Mouse (Mus musculus): ENCODE data around the gene Mnt. TPM values are rescaled to one million over a fixed set of nuclear protein-coding genes. Genes with fewer than 3 reads are reported as not detected.

Gene Mnt
- polyA plus RNA-seq (2012), result 132 and 166 TPM in 2 replicates

- TF ChIP-seq GATA1 (IDR thresholded peaks at IDR 0.05; ENCODE audit: low read length), result no peak
Observed at GRCm38 (mm10) chr11:74830256-74831161, at the start of gene Mnt. Gene Mnt, plus strand, starts transcription at chr11:74830920.

DNA sequence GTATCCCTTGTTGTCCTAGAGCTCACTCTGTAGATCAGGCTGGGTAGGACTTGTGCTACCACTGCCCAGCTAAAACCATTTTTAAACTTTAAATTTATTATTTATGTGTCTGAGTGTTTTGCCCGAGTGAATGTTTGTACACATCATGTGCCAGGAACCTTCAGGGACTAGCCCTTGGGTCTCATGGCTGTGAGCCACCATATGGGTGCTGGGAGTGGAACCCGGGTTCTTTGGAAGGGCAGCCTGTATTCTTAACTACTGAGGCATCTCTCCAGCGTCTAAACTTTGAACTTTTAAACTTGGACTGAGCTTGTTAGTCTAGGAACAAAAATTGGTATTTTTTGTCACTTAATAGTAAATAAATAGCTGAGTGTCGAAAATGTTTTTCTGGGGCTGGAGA is 37.8 kb upstream of the Mnt start:
- no peak for TF ChIP-seq GATA1 (IDR thresholded peaks at IDR 0.05; ENCODE audit: low read length)

DNA sequence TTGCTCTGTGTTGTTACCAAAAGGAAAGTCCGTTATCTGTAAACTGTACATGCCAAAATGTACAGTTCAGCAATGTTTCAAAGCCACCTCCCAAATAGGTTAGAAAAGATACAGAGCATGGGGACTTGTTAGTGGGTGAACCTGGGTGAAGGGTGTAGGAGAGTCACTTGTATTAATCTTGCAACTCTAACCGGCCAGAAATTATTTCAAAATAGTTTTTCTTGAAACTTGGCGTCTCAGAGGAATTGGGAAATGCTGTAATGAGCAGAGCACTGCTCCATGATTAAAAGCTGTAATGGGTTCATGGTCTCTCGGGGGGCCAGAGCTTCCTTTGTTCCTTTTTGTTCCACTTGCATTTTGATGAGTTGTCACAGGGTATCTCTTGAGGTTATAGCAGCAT is 30.1 kb upstream of the Mnt start:
- no peak for TF ChIP-seq GATA1 (IDR thresholded peaks at IDR 0.05; ENCODE audit: low read length)

GRCm38 (mm10) chr11:74804081-74804627 is 26.6 kb upstream of the Mnt start:
- TF ChIP-seq GATA1 (IDR thresholded peaks at IDR 0.05; ENCODE audit: low read length), result no peak

GRCm38 (mm10) chr11:74807246-74807882 is 23.4 kb upstream of the Mnt start:
- TF ChIP-seq GATA1 (IDR thresholded peaks at IDR 0.05; ENCODE audit: low read length), result no peak

DNA sequence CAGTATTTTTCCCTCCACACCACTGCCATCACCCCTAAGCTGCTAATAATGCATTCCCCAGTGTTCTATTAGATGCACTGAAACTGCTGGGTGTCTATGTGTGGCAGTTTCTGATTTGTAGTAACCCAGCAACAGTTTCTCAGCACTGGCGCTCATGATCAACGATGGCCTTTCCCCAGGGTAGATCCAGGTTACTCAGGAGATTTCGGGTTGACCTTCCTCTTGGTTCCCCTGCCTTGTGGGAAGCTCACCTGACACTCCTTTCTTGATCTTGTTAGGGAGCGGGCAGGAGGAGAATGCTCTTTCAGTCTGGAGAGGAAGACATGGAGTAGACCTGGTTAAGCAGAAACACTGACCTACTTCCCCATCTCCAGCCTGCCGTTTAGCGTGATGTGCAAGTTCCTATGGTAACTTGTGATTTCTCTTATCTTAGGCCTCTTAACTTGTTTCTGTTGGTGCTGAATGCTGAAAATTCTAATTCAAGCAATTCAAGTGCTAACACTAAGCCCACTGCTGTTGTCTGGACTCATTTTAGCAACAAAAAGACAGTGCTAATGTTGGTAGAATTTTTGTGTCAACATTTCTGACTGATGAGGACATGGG is 22.4 kb upstream of the Mnt start:
- no peak for TF ChIP-seq GATA1 (IDR thresholded peaks at IDR 0.05; ENCODE audit: low read length)

DNA sequence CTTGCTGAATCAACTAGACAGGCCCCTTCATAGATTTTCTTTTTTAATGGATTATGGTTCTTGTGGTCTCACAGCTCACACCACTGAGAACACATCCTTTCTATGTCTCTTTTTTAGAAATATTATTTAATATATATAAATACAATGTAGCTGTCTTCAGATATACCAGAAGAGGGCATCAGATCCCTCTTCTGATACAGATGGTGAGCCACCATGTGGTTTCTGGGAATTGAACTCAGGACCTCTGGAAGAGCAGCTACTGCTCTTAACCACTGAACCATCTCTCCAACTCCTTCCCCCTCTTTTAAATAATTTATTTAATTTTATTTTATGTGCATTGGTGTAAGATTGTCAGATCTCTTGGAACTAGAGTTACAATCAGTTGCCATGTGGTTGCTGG is 20.6 kb upstream of the Mnt start:
- TF ChIP-seq GATA1 (IDR thresholded peaks at IDR 0.05; ENCODE audit: low read length), result no peak

DNA sequence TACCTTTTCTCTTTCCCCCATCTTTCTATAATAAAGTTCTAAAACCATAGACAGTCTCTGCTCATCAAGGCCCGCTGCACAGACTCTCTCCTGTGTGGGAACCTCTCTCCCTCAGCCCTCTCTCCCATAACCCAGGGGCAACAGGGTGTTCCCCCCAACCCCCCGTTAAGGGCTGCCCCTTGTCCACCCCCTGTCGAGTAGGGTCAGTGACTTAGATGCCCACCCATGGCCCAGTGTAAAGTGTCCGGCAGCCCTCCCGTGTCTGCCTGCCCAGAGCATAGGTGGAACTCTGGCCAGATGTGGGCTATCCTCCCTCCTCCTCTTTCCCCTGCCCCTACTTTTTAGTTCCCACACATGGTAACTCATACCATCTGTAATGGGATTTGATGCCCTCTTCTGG is 19.2 kb upstream of the Mnt start:
- TF ChIP-seq GATA1 (IDR thresholded peaks at IDR 0.05; ENCODE audit: low read length), result no peak

- no peak for TF ChIP-seq GATA1 (IDR thresholded peaks at IDR 0.05; ENCODE audit: low read length)
Observed at GRCm38 (mm10) chr11:74815795-74816194, 14.9 kb upstream of the Mnt start.

GRCm38 (mm10) chr11:74820921-74821320 is 9.8 kb upstream of the Mnt start:
- TF ChIP-seq GATA1 (IDR thresholded peaks at IDR 0.05; ENCODE audit: low read length), result no peak

GRCm38 (mm10) chr11:74821463-74821862 is 9.3 kb upstream of the Mnt start:
- no peak for TF ChIP-seq GATA1 (IDR thresholded peaks at IDR 0.05; ENCODE audit: low read length)

DNA sequence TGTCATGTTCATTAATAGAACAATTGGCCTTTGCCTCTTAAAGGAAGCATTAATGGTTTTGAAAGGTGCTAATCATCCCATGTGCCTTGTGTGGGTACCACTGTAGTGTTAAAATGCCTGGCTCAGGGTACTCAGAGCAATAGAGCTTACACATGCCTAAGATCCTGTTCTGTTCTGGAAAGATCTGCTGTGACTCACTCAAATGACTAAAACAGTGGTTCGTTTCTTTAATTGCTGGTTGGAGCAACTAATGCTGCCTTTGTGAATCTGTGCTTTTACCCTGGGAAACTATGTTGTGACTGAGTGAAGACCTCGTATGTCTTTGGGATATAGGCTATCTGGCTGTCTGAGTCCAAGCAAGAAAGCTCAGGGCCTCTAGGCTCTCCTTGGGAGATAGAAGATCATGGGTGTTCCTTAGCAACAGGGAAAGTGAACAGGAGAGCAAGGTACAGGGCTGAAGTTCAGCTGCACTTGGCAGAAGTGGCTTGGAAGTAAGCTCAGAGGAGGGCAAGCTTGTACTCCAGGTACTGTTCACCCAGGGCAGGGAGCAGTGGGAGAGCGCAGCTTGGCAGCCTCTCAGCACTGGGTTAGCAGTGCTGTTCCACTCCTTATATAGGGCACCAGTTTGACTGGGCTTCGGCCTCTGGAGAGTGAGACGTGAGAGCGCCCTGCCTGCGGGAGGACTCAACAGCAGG is 7.8 kb upstream of the Mnt start:
- TF ChIP-seq GATA1 (IDR thresholded peaks at IDR 0.05; ENCODE audit: low read length), result no peak

GRCm38 (mm10) chr11:74826151-74826550 is 4.6 kb upstream of the Mnt start:
- TF ChIP-seq GATA1 (IDR thresholded peaks at IDR 0.05; ENCODE audit: low read length), result no peak

- no peak for TF ChIP-seq GATA1 (IDR thresholded peaks at IDR 0.05; ENCODE audit: low read length)
Observed at GRCm38 (mm10) chr11:74826702-74827101, 4.0 kb upstream of the Mnt start.

DNA sequence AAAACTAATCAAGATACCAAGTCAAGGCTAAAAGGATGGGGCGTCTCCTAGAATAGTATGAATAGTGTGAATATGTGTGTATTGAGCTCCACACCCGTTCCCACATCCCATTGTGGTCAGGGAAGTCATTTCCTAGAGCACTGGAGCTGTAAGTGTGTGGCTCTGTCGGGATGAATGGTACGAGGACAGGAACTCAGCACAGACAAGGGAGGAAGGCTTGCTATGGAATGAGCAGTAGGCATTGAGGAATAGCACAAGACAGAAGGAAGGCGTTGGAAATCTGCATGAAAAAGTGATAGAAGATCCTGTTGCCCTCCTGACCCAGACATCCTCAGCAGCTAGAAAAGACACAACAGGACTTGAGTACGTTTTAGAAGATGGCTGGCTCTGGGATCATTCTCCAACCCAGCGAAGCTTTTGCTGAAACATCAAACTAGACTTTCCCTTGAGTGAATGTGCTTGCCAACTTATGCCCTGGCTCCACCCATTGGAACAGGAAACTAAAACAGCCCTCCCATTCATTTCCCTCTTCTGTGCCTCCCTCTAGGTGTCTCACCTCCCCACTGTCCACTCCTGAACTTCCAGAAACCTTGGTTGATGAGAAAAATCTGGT is 2.8 kb upstream of the Mnt start:
- no peak for TF ChIP-seq GATA1 (IDR thresholded peaks at IDR 0.05; ENCODE audit: low read length)
